Mouse (Mus musculus) heart, postnatal 4 days (tissue): ENCODE measurements at regions not wholly inside any gene's neighbourhood (a gene's known extent, or its start where the extent isn't known, plus 50 kb on each side); places are given as distances from the start of the nearest gene placed in this dataset.

Source experiments
- DNase-seq: peaks from one replicate; pipeline ENCODE4 v3.0.0; 2021

GRCm38 (mm10) chr14:114398861-114399557, 693.0 kb upstream of the Gpc5 start:
- DNase-seq, result no peak

- no peak for DNase-seq
Observed at GRCm38 (mm10) chr14:114418851-114419250, 673.2 kb upstream of the Gpc5 start.

- DNase-seq, result no peak
Observed at GRCm38 (mm10) chr14:114425475-114425874, 666.5 kb upstream of the Gpc5 start.
